Mouse (Mus musculus): ENCODE data around the gene Ggt5.

Ggt5 gene

DNA sequence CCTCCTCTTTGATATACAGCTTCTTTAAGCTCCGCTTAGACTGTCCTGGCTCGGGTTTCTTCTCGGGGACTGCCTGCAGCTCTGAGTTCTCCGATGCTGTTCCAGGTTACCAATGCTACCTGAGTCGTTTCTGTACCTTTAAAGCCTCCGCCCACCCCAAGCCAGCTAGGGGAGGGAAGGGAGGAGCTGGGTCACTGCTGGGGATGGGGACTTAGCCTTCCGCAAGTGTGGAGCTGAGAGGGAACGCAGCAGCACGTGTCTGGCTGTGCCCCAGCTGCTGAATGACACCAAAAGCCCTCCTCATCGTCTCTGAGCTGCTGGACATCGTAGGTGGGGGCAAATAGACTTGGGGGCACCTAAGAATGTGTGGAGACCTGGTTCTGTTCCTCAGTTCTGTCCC, 20.7 kb upstream of the Ggt5 start:
- DNase-seq (ENCODE audit: low spot score), result no peak

DNA sequence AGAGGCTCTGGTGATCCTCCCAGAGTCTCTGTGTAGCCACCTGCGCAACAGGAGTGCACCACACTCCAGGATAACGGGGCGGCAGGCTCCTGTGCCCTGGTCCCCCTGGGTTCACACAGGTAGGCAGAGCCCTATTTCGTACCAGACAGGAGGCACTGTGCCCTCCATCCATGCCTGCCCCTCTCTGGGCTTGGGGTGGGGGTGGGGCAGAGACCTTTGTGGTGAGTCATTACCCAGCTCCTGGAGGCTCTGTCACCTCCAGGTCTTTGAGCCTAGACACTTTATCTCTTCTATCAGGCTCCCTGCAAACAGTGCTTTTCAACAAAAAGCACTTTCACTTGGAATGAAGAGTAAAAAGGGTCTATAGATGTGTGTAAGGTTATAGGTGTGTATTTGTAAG, 20.3 kb upstream of the Ggt5 start:
- DNase-seq (ENCODE audit: low spot score), result no peak

DNA sequence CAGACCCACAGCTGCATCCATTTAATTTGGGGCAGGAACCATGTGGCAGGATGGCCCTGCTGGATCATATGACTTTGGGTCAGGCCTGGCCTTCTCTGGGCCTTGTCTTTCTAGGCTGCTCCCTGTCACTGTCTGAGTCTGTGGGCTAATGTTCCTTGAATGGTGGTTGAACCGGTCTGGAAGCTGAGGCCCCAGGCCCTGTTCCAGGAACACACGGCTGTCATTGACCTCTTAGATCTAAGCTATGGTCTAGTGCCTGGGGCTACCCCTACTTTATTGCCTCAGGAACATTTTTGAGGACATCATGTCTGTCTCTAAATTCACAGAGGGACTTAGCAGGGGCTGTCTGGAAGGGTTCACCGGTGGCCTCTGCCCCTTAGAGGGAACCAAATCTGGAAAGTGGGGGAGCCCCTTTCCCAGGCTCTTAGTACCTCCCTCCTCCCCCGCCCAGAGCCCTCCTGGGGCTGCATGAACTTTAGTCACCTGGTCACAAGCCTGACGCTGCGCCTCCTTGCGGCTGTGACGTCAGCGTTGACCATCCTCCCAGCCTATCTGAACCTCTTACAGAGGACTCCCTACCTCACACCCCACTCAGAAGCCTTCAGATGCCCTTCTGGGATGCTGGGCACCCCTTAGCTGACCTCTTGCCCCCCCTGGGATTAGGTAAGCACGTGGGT, 18.0 kb upstream of the Ggt5 start:
- DNase-seq (ENCODE audit: low spot score), result no peak

DNA sequence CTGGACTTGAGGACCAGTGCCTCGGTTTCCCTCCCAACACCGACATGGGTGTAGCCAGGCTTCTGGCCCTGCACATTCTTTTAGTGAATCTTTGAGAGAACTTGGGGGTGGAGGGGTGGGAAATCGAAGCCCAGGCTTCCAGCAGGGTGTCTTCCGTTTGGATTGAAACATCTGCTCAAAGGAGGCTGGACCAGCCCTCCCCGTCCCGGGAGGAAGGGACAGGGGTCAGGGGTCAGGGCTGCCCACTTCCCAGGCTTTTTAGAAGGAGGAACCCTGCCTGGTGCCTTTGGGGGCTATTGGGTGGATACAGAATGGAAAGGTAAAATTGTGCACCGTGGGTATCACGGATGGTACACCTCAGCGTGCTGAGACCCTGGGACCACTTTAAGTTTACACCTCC, 17.2 kb upstream of the Ggt5 start:
- no peak for DNase-seq (ENCODE audit: low spot score)

DNA sequence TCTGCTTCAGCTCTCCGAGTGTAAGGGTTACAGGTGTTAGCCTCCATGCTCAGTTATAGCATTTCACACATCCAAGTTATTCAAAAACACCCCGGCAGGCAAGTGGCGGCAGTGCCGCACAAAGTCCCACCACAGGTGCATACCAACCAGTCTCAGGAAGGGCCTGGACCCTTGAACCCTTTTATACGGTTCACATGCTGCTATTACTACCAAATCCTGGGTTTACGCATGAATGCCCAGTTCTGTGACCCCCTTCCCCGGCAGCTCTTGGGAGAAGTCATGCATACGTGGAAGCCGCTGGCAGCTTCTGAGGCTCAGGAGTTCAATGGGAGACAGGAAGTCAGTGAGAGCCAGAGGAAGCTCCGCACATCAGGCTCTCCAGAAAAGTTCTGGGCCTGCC, 16.0 kb upstream of the Ggt5 start:
- no peak for DNase-seq (ENCODE audit: low spot score)

DNA sequence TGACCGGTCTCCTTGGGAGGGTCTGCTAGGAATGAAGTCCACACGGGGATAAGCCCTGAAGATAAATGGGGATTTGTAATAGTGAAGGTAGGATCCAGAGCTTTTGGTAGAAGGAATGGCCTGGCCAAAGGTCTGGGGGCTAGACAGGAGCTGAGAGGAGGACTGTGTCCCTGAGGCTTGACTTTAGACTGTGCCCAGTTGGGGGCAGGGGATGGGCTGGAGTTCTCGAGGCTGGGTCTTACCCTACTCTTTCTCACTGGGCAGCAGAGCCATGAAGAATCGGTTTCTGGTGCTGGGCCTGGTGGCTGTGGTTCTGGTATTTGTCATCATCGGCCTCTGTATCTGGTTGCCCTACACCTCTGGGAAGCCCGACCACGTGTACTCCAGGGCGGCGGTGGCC, 15.2 kb upstream of the Ggt5 start:
- DNase-seq (ENCODE audit: low spot score), result no peak

DNA sequence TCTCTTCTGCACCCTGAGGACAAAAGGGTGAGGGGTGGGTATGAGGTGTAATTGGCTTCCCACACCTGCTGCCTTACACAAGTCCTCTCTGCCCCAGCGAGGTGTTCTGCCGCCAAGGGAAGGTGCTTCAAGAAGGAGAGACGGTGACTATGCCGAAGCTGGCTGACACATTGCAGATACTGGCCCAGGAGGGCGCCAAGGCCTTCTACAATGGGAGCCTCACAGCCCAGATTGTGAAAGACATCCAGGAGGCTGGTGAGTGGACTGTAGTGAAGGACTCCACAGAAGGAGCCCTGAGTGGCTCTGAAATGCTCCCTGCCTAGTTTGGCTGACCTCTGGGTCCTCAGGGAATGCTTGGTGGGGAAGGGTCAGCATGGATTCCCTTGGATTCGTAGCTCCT, 10.0 kb upstream of the Ggt5 start:
- DNase-seq (ENCODE audit: low spot score), result no peak

DNA sequence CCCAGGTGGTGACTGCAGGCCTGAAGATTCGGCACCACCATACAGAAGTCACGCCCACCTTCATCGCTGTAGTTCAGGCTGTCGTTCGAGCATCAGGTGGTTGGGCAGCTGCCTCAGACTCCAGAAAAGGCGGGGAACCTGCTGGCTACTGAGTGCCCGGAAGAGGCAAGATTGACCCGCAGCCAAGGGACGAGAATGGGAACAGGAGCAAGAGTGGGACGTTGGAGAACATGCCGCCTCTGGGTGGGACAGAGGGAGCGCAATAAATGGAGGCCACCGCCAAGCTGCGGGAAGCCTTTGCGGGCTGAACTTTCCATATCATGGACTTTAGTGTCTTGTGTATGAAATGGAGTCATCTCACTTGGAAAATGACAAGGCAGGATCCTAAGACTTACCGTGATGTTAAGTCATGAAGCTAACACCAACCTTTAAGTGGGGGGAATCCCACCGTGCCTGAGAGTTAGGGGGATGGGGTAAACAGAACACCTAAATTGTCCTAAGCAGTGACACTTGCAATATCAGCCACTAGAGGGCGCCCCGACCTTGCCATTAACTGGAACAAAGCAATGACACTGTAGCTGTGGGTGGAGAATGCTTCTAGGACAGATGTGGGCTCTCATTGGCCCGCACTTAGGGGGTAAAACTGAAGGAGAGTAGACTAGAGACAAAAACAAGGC, 3.1 kb upstream of the Ggt5 start:
- DNase-seq (ENCODE audit: low spot score), result peak; percentile 88

DNA sequence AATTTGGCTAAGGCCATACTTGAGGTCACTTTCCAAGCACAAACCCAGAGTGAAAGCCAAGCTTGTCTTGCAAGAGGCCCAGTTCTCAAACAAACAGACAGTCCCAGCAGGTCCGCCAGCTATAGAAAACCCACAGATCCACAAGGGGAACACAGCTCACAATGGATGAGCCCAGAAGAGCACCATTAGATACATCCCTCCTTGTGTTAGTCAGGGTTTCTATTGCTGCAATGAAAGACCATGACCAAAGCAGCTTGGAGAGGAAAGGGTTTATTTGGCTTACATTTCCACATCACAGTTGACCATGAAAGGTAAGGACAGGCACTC, 2.6 kb upstream of the Ggt5 start:
- no peak for DNase-seq (ENCODE audit: low spot score)

DNA sequence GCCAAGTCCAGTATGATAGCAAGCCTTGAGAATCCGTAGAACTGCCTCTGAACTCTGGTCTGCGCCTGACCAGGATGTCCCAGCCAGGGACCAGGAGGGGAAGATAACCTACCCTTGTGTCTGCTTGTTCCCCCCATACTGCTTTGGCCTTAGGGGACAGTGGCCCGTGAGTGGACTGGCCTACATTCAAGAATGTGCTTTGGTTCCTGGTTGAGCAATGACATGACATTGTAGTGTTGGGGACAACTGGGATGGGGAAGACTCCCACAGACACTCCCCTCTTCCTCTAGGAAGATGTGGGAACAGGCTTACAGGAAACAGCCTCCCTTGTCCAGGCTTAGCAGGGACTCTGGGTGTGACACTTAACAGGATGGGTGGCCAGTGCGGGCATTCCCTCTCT, 1.4 kb upstream of the Ggt5 start:
- DNase-seq (ENCODE audit: low spot score), result no peak

DNA sequence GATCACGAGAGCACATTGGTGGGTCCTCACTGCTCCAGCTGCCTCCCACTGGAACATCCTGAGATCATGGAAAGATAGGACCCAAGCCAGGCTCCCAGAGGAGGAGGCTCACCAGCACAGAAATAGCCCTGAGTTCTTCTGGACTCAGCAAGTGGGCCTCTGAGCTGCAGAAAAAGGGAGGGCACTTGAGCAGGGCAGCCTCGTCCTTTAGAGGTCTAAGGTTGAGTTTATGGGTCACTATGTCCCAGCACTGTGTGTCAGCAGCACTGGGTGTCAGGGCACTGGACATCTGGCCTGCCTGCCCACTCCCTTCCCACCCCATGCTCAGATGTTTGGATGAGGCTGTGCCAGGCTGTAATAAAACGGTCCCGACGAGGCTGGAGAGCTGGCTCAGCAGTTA, 804 bp upstream of the Ggt5 start:
- no peak for DNase-seq (ENCODE audit: low spot score)

DNA sequence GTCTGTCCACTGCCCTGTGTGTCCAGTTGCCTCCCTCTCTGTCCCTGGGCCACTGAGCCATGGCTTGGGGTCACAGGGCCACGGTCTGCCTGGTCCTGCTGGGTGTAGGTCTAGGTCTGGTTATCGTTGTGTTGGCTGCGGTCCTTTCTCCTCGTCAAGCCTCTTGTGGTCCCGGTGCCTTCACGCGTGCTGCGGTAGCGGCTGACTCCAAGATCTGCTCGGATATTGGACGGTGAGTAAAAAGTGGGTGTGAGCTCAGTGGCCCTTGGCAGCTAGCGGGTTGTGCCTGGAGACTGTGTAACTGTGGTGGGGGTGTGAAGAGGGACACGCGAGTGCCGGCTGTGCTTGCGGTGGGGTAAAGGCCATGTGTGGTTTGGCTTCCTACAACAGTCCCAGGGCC, 511 bp downstream of the Ggt5 start:
- peak; percentile 26 for DNase-seq (ENCODE audit: low spot score)

DNA sequence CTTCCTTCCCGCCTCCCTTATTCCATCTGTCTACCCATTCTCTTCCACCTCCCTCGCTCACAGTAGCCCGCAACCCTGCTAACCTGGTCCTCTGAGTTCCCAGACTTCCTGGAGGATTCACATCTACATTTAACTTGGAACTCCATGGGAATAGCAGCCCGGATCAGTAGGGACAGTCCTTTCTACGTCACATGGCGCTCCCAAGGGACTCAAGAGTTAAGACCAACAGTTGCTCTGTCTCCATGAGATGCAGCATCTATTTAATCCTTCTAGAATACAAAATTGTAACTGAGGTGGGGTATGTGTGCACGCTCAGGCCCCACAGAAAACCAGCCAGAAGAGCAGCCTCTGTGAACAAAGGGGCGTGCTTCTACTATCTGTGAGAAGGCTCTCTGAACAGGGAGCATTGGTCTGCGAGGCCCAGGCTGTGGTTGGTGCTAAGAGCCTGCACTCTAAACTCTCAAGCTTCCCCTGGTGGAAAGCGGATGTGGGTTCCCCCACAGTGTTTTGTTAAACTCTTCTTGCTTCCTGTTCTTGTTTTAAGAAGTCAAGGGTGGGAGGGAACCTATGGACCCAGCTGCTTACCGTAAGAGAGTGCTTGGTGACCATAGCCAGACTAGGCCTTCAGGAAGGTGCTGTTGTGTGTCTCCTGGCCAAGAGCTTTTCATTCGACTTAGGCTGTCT, 2.2 kb downstream of the Ggt5 start:
- no peak for DNase-seq (ENCODE audit: low spot score)

DNA sequence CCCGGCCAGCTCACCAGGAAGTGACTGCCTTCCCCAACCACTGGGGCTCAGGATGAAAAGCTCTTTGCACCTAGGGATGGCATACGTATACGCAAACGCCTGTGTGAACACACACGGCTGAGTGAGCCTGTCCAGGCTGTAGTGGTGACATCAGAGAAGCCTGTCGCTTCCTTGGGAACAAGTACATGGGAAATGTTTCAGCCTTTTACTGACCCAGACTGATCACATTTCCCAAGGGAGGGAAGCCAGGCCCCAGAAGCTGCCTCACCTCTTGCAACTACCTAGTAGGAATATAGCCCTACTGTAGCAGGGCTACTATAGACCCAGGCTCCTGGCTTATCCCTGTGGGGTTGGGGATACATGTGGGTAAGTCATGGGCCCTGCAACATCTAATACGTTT, 3.4 kb downstream of the Ggt5 start:
- DNase-seq (ENCODE audit: low spot score), result no peak

DNA sequence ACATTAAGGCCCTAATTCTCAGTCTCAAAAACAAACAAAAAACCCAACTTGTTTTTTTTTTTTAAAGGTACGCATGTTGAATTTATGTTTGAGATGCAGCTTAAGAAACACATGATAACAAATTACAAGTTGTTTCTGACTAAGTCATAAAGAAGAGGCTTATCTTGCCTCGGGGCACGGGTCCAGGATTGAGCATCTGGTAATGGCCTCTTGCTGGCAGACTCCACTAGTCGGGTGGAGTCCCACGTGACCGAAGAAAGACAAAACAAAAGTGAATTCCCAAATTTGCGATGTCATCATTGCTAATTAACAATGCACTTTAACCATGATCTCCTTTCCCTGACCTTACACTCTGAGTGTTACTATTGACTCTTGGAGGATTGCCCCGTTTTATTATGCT, 6.8 kb downstream of the Ggt5 start:
- DNase-seq (ENCODE audit: low spot score), result peak; percentile 82

DNA sequence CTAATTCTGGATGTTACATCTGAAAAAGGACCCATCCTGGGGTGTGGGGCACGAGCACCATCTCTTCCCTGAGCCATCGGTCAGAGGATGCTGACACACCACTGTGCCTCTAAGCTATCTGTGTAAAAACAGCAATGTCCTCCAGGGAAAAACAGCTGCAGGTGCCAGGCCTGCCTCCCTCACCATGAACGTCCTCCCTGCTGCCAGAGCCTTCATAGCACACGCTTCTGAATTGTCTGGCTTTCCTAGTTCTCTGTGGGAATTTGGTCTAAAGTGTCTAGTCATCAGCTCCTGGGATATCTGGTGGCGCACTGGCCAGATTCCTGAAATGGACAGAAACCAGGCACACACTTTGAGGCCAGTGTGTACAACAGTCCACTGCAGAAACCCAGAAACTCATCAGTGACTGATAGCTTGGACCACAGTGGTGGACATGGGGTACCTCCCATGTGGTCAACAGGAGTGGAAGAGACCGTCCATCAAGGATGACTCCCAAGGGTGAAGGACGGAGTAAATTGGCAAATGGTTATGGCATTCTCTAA, 11.1 kb downstream of the Ggt5 start:
- DNase-seq (ENCODE audit: low spot score), result no peak

DNA sequence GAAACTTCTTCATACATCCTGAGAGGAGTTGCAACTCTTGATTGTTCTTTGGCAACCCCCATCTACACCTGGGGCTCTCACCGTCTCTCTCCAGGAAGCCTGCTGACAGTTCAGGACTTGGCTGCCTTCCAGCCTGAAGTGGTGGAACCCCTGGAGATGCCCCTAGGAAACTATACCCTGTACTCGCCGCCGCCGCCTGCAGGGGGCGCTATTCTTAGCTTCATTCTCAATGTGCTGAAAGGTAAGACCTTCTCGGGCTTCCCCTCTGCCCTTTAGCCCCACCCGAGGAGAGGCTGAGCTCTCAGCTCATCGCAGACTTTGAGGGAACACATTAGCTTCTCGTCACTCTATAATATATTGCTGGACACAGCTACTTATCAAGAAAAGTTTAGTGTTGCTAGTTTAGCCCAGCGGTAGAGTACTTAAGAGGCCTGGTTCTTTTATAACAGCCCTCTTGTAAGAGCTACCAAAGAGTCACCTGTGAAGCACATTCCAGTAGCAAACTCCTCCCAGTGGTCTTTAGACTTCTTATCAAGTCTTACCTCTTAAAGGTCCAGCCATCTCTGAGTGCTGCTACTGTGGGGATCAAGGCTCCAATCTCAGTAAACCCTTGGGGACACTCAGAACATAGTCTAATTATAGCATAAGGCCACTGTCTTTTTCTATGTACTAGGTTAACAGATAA, 16.2 kb downstream of the Ggt5 start:
- DNase-seq (ENCODE audit: low spot score), result no peak

DNA sequence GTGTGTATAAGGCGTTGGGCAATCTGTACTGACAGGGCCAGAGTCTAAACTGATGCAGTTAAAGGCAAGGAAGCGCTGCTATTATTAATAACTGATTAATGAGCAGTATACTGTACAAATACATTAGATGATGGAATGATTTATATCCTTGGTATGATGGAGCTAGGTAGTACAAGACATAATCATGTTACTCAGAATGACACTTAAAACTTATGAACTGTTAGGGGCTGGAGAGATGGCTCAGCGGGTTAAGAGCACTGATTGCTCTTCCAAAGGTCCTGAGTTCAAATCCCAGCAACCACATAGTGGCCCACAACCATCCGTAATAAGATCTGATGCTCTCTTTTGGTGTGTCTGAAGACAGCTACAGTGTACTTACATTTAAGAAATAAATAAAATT, 18.1 kb downstream of the Ggt5 start:
- no peak for DNase-seq (ENCODE audit: low spot score)

DNA sequence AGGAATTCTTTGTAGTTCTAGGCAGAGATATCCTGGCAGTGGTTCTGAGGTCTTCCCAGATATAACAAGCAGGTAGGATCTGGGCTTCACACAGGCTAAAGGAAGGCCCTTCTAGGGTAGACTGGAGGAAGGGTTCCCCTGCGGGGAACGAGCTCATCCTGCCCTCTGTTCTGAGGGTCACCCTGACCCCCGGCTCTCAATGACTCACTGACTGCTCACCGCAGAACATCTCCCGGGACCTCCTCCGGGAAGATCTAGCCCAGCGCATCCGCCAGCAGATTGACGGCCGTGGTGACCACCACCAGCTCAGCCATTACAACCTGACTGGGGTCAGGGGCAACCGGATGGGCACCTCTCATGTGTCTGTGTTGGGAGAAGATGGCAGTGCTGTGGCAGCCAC, 19.8 kb downstream of the Ggt5 start:
- DNase-seq (ENCODE audit: low spot score), result no peak

DNA sequence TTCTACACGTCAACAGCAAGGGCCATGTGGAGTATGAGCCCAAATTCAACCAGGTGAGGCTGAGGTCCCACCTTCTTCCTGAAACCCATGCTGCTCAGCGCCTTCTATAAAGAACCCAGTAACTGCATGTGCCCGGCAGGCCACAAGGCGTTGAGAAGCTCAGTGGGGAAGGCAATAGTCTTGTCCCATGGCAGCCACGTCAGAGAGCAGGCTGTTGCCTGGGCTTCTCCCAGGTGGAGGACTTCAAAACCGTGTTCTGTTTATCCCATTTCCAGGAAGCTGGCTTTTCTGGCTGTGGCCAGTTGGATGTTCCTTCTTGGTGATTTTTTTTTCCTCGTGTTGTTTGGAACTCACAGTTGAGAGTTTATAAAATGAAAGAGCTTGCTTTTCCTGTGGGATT, 21.3 kb downstream of the Ggt5 start:
- no peak for DNase-seq (ENCODE audit: low spot score)

DNA sequence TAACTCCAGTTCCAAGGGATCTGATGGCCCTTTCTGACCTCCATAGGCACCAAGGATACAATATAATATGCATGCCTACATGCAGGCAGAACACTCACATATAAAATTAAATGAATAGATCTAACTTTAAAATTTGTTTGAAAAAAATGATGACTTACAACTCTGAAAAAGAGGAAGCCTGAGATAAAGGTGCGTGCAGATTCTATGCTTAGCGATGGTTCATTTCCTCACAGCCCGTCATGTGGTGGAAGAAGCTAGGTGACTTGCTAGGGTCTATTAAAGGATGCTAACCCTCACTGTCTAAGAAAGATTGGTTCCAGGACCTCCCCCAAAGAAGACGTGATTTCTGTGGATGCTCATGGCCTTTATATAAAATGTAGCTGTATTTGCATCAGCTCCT, 26.9 kb downstream of the Ggt5 start:
- DNase-seq (ENCODE audit: low spot score), result no peak

DNA sequence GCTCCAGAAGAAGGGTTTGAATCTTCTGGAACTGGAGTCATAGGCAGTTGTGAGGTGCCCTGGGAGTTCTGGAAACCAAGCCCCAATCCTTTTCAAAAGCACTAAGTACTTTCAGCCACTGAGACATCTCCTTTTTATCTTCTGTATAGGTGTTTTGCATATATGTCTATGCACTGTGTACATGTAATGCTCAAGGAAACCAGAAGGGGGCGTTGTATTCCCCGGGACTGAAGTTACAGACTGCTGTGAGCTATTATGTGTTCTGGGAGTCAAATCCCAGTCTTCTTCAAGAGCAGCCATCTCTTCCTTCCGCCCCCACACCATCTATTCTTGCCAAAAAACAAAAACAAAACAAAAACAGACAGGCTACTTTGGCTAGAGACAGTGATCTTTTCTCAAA, 31.7 kb downstream of the Ggt5 start:
- no peak for DNase-seq (ENCODE audit: low spot score)

DNA sequence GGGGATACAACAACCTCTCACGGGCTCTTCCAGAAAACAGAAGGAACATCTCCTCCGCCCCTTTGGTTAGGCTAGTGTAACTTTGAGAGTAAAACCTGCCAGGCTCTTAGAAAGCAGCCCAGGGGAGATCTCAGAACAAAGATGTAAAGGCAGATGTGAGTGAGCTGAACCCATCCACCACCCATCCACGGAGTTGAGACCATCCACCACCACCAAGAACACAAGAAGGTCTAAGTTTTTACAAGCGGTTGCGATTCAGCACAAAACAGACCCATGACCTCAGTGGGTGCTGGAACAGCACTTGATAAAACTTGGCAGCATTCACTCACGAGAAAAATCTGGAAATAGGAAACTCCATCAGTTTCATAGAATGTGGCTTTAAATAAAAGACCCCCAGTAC, 36.8 kb downstream of the Ggt5 start:
- DNase-seq (ENCODE audit: low spot score), result no peak

Measured in urinary bladder, postnatal 14 days (tissue).